Mouse (Mus musculus) regulatory T cell (primary cell): Measurements from ENCODE around the gene Trp53.
"Not testable (repeated sequence)": the region's sequence is repeated elsewhere in the genome, so short reads cannot be mapped to it uniquely, and the experiment has no call there.

Source experiments
- in situ Hi-C: fragments of 300-600 bp; cut with MboI, MseI; formaldehyde crosslinking; loops from one replicate; pipeline ENCODE4 v1.15.1; 2025; ENCODE audit warnings: high pct_unique_total_duplicates

The Trp53 gene

DNA sequence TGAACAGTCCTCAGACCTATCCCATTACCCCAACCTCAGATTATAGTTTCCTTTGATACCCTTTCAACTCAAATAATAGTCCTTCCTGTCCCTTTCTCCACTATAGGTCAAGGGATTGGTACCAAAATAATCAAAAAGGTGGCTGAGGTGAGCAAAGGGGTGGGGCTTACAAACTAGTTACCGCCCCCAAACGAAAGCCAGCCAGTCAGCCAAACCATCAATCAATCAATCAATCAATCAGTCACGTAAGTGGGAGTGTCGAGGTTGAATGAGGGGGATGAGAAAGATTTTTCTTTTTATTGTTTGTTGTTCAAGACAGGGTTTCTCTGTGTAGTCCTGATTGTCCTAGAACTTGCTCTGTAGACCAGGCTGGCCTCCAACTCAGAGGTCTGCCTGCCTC, 42.8 kb downstream of the Trp53 start:
- in situ Hi-C loops = no loop called here

DNA sequence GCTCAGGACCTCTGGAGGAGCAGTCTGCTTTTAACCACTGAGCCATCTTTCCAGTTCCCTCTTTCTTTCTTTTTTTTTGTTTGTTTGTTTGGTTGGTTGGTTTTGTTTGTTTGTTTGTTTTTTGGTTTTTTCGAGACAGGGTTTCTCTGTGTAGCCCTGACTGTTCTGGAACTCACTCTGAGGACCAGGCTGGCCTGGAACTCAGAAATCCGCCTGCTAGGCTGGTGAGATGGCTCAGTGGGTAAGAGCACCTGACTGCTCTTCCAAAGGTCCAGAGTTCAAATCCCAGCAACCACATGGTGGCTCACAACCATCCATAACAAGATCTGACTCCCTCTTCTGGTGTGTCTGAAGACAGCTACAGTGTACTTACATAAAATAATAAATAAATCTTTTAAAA, 44.2 kb downstream of the Trp53 start:
- in situ Hi-C loops = not testable (repeated sequence)

DNA sequence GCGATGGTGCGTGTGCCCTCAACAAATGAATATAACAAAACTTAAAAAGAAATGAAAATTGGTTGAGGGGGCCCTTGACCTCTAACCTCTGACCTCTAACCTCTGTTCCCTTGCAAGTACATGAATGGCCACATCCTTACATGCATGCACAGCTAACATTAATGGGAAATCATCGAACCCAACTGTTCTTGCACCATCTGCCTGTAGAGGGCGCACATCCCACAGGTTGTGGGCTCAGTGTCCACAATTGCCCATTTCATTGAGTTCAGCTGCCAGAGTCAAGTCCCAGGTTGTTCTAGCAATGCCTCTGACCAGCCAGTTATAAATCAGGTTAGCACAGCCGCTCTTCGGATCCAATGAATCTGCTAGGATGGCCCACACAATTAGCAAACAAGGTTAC, 48.1 kb downstream of the Trp53 start:
- in situ Hi-C loops = no loop called here

DNA sequence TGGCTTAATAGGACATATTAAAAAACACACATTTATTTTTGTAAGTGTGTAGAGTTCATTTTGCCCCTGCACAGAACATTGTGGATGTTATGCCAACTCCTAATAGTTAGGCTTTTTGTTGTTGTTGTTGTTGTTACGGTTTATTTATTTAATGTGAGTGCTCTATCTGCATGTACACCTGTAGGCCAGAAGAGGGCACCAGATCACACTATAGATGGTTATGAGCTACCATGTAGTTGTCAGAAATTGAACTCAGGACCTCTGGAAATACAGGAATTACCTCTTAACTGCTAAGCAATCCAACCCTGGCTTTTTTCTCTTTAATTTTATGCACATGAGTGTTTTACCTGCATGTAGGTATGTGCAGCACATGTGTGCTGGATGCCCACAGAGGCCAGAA, 49.6 kb downstream of the Trp53 start:
- in situ Hi-C loops = no loop called here

DNA sequence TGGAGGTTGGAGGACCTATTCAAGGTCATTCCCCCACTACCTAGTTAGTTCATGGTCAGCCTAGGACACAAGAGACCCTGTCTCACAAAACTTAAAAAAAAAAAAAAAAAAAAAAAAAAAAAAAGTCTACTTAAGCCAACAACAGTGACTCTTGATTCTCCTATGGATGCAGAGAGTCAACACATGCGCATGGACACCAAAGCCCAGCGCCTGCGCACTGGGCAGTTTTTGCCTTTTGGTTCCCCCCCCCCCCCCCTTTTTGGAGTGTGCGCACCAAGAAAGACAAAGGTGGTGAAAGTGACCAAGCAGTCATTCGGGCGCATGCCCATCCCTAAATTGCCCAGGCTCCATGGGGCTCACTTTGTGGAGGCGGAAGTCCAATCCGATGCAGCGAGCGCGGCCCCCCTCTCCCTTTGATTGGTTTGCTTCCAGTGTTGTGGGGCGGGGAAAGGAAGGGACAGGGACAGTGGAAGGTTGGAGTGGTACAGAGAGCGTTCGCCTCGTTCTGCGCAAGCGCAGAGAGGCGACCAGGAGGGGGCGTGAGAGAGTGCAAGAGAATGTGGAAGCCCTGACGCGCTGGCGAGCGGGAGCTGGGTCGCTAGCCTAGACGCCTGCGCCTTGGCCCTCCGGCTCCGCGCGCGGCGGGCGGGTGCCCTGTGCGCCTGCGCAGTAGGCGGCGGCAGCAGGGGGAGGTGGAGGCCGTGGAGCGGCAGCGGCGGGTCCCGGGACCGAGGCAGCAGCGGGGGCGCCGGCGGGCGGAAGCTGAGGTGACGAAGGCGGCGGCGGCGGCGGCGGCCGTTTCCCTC, 52.3 kb downstream of the Trp53 start, which contains the start of gene Fxr2:
Gene Fxr2 (plus strand): TSS at position 707 of the 806 bp plus-strand sequence.
- in situ Hi-C loops = no loop called here

DNA sequence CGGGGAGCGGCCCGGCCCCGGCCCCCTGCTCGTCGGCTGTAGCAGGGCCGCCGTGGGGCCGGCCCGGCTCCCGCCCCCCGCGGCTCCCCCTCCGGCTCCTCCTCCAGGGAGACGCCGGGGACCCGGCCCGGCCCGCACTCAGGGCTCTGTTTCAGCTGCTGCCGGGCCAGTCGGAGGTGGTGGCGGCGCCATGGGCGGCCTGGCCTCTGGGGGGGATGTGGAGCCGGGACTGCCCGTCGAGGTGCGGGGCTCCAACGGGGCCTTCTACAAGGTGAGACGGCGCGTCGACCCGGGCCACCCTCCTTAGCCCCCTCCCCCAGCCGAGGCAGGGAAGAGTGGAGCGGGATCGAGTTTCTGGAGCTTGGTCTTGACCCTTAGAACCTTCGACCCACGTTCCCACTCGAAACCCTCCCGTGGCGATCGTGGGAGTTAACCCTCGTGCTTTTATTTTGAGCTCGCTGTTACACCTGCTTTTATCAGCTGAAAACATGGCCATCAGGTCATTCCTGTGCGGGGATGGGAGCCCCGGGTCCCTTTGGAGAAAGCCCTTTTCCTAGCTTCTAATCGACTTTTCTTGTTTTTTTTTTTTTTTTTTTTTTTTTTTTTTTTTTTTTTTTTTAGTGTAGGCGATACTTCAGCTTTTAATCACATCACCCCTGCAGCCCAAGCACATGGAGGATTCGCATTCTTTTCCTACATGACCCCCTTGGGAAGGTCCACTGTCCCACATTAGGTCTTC, 53.1 kb downstream of the Trp53 start:
- in situ Hi-C loops = no loop called here

DNA sequence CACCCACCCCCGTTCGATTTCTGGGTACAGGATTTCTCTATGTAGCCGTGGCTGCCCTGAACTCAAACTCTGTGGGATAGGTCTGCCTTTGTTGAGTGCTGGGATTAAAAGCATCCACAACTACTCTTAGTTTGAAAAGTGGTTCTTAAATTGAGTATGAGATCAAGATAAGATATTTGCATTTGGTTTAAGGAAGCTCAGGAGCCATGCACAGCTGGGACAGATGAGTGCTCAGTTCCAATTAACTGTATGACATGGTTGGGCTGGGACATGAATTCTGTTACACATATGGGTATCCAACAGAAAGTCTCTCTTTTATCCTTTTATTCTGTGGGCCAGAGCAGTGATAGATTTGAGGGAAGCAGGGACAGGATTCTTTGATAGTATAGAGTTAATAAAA, 55.3 kb downstream of the Trp53 start:
- in situ Hi-C loops = no loop called here
